Mouse (Mus musculus): ENCODE measurements at regions not wholly inside any gene's neighbourhood (a gene's known extent, or its start where the extent isn't known, plus 50 kb on each side); places are given as distances from the start of the nearest gene placed in this dataset.

DNA sequence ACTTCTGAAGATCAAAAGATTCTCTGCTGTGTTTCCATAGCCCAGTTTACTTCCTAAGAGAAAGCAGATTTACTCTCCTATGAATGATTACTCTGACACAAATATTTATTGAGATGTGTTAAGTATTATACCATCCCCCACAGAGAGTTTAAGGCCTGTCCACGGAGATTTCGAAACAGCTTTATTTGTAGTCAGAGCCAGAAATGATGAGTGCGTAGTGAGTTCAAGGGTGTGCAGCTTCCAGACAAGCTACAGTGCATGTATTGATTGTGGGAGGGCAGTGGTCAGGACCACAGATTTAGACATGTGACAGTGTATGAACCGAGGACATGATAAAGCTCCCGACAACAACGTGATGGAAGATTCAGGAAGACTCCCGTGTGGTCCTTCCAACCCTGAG is 126.8 kb downstream of the Hlx start:
- TF ChIP-seq CTCF (IDR thresholded peaks at IDR 0.05; ENCODE audit: control insufficient read depth, insufficient read depth, insufficient replicate concordance, low read depth, low read length) (no peak), POLR2A (IDR thresholded peaks at IDR 0.05; ENCODE audit: control insufficient read depth, low read depth, low read length) (no peak)
